Mouse (Mus musculus) right cerebral cortex, adult 2 months (tissue): ENCODE measurements around the gene Bub1b.
"Not testable (repeated sequence)": the region's sequence is repeated elsewhere in the genome, so short reads cannot be mapped to it uniquely, and the experiment has no call there.

Experiments used
- DNase-seq, 2 experiments: peaks; one replicate each; pipeline ENCODE4 v3.0.0; 2021 to 2022; ENCODE audit warnings: low spot score in 2 of 2

Gene Bub1b

GRCm38 (mm10) chr2:118618013-118618412, 20.0 kb downstream of the Bub1b start:
- no peak for DNase-seq

- no peak for DNase-seq
These were observed 22.1 kb downstream of the Bub1b start for GRCm38 (mm10) chr2:118620101-118620500.

GRCm38 (mm10) chr2:118620608-118621007, 22.6 kb downstream of the Bub1b start:
- no peak for DNase-seq

DNA sequence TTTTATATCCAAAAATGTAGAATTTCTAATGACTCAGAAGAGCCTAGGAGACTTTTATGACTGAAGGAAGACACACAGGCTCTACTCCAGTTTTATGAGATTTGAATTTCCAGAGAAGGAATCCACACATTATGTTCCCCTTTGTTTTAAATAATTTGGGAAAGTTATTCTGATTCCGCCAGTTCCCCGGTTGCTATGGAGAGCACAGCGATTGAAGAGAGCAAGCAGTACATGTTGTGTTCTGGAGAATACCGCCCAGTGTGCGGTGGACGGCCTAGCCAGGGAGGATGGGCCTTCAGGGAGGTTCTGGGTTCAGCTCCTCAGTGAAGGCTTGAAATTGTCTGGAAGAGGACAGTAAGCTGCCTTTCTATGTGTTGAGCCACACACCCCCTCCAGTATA, 31.3 kb downstream of the Bub1b start:
- DNase-seq = no peak

GRCm38 (mm10) chr2:118633441-118633840, 35.4 kb downstream of the Bub1b start:
- DNase-seq = no peak

- no peak for DNase-seq
These were observed 39.2 kb downstream of the Bub1b start for GRCm38 (mm10) chr2:118637258-118637657.

DNA sequence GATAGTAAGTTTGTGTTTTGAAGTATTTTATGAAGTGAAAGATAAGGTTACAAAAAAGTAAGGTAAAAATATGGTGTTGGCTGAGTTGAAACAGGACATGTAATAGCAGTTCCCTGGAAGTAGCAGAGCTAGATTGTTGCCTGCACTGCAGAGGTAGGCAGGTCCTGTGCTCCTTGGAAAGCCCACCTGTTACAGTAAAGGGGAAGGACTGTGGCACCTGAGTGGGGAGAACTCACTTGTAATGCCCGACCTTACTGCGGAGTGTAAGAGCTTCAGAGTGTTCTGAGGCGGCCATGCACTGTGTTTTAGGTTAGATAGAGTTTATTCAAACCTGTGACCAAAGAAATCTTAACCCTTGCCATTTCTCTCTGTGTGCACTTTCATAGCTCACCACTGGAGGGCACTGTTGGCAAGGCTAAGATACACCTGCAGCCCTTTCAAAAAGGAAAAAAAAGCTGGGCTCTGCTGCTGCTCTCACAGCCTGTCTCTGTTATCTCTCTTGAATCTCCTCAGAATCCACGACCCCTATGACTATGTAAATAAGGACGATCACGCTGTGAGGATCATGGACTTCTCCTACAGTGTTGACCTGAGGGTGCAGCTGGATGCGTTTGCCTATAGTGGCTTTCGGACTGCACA, 40.0 kb downstream of the Bub1b start:
- DNase-seq = peak; percentile 76 to 81

- DNase-seq = no peak
These were observed 40.7 kb downstream of the Bub1b start for GRCm38 (mm10) chr2:118638686-118639085.

DNA sequence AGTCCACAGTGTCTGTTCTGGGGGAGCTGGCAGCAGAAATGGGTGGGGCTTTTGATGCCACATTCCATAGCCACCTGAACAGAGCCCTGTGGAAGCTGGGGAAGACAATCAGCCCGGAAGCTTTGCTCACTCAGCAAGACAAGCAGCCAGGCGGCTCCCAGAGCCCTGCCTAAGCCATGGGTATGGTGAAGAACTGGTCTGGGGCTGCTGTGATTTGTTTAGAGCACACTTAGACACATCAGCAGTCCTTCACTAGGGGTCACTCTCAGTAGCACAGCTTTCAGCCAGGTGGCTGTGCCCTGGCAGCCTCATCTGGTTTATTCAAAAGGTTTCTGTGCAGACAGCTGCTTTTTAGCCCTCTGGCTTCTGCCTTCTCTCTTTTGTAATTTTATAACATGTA, 43.1 kb downstream of the Bub1b start:
- no peak for DNase-seq

DNA sequence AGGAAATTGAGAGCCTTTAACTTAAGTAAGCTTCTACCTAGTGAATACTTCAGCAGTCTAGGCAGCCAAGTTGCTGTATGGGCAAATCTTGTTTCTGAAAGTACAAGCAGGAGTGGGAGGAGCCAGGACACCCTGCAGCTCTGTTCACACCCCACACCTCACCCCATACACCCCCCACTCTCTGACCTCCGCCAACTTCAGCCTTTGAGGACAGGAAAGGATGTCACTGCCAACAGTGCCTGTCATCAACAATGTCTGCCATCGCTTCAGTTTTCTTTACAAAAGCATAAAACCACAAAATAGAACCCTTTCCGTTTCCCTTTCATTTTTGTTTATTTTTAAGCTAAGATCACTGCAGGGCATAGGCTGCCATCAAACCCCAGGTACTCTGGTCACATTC, 44.4 kb downstream of the Bub1b start:
- no peak for DNase-seq

DNA sequence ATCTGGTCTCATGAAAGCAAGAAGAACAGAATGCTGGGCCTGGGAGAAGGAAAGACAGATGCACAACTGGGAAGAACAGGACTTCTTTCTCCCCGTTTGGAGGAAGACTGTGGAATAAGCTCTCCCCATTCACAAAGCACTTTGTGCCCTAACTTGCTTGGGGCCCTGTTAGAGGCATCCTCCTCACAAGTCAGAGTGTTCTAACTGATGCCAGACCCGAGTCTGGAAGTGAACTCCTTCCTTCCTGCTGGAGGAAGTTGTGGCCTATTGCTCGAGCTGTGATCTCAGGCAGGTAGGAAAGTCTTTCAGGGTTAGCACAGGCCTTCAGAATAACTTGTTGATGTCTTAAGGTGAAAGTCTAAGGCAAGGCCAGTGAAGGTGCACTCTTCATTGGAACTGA, 44.9 kb downstream of the Bub1b start:
- no peak for DNase-seq

DNA sequence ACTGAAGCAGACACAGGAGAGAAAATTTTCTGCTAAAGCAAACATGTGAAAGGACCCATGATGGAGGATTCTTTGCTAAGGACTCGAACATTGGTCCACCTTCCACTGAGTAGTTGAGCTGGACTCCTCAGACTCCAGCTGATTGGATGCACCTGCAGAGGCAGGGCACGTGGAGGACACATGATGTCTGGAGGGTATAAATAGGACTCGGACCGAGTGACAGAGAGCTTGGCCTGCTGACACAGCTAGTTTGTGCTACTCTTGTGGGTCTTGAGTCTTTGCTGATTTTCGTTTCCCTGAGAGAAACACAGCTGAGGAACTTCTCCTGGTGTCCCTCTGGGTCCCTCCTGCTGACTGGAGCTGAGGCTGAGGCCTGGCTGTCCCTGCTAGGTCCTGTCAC, 48.7 kb downstream of the Bub1b start:
- no peak for DNase-seq

DNA sequence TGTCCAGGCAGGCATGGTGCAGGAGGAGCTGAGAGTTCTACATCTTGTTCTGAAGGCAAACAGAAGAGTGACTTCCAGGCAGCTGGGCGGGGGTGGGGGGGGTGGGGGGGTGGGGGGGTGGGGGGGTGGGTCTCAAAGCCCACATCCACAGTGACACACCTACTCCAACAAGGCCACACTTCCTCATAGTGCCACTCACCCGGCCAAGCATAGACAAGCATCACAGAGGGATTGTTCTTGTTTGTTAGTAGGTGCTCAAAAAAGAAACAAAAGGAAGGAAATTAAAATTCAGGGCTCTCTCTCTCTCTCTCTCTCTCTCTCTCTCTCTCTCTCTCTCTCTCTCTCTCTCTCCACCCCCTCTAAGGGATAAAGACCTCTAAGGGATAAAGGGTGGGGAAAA, 52.7 kb downstream of the Bub1b start:
- not testable (repeated sequence) for DNase-seq

GRCm38 (mm10) chr2:118656688-118657281, 58.8 kb downstream of the Bub1b start:
- DNase-seq = no peak

DNA sequence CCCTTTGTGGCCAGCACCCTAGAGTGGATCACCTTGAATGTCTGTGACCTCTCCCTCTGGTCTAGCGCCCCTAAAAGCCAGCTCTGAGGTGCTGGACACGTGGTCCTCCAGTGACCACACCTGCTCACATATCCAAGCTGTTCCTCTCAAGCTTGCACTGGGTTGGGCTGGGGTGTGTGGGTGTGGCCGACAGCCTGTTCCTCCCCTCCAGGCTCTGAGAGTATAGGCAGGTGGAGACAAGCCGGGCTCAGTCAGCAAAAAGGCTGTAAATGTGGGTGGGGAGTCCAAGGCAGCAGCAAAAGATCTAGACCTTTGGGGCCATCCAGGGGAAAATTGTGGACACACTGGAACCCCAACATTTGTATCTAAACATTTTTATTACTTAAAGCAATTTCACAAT, 60.4 kb downstream of the Bub1b start:
- DNase-seq = no peak

DNA sequence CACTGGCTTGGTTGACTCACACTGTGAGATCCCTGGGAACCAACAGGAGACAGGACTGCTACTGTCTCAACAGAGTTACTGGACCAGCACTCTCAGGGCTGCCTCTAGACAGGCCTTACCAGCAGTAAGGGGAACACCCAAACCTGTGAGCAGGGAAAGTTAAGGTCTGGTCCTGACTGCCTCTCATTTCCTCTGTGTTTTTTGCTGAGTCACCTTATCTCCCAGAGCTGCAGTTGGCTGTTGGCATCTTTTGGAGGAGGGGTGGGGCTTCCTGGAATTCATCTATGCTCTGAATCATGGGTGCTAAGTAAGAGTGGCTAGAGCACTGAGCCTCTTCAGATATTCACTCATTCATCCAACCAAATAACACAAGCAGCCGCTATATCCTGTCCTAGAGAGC, 61.1 kb downstream of the Bub1b start:
- peak; percentile 56 for DNase-seq

GRCm38 (mm10) chr2:118659493-118659892, 61.5 kb downstream of the Bub1b start:
- no peak for DNase-seq

DNA sequence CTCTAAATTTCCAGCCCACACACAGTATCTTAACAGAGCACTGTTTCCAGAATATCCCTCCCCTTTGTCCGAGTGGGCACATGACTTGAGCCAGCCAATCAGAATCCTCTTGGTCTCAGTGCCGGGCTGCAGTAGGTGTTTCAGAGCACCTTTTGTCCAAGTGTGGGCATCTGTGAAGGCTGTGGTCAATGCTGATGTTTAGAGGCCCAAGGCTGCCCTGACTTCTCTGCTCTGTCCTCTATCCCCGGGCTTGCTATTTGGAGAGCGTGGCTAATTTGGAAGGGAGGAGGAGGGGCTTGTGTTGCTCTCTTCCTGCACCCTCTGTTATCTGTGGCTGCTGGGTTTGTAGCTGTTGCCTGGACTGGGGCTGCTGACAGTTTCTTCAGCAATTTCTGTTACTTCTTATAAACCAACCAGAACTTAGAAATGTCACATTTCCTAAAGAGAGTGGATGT, 62.0 kb downstream of the Bub1b start:
- DNase-seq = peak; percentile 44 to 63

- no peak for DNase-seq
These were observed 63.9 kb downstream of the Bub1b start for GRCm38 (mm10) chr2:118661891-118662290.

DNA sequence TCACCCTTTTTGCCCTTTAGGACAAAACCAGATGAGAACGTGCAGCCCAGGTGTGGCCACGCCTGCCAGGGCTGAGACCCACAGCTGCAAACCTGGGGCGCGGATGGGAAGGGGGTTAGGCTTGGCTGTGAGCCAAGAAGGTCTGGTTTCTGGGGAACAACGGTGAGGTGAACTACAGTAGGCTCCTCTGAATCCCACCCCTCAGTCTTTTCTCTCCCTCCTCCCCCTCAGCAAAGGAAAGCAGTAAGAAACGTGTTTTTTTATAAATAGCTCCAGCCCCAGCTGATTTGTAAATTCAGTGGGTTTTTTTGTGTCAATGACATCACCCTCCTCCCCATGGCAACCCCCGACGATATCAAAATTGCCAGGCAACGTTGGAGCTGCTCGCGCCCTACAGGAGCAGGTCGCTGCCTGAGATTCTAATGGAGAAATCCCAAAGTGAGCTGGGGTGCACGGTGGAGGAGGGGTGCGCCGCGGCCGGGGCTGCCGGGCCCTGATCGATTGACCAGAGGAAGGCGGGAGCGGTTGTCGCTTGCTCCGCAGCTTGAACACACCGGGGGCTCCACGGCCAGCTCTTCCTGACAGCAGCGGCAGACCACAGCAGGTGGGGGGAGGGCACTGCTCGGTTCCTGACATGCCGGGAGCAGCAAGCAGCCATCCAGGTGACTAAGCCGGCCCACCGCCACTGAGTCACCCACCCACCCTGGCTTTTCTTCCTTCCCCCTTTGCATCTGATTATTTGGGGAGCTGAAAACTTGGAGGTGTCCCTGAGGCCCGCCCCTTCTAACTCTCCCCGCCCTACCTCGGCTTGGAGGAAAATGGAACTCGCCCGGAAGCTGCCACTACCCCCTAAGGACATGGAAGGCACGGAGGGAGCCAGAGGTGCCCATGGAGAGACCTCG, 65.1 kb downstream of the Bub1b start, which contains the start of gene Pak6:
Gene Pak6 (plus strand): TSS at position 402 of the 902 bp plus-strand sequence.
- peak; percentile 73 to 78 for DNase-seq

DNA sequence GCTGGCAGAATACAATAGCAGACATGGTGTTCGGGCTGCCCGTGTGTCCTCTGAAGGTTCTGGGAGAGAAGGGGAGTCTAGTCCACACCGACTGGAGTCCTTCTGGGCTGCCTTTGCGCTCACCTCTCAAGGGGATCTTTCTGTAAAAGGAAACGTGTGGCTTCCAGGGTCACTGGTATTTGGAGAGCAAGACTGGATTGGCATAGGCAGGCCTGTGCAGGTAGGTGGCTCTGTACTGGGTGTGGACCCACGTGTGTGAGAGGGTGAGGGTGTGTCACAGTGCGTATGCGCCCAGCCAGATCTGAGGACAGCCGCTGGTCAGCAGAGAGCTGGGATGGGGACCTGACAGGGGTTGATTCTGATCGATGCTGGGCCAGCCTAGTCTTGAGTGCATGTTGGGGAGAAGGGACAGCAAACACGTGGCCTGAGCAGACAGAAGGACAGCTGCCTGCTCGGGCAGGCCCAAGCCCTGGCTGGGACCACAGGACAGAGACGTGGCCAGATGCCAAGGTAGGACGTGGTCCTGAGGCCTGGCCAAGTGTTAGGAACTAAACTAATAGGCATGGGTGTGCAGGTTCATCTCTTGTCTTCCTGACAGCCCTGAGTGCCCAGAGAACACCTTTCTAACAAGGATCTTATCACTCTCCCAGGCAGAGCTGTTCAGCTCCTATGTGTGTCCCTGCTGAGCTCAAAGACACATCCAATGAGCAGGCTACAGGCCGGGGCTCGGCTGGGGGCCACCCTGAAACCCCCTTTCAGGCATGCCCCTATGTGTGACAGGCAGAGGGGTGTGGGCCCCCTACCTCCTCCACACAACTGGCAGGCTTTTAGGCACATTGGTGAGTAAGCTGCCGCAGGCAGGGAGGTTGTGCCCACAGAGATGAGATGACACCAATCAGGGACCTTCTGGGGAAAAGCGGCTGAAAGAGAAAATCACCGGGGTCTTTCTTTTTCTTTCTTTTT, 66.1 kb downstream of the Bub1b start:
- peak; percentile 47 for DNase-seq
